Mouse (Mus musculus) liver, embryonic 14.5 days (tissue): ENCODE measurements around the gene Cd79b.

ENCODE experiments used
- CTCF ChIP-seq: IDR thresholded peaks from 2 replicates; pipeline ENCODE4 v1.5.1; 2016; ENCODE audit warnings: antibody characterized with exemption, low read depth, control low read depth
- EP300 ChIP-seq: IDR thresholded peaks from 2 replicates; pipeline ENCODE4 v1.6.1; 2016; ENCODE audit warnings: antibody characterized with exemption, low read depth

DNA sequence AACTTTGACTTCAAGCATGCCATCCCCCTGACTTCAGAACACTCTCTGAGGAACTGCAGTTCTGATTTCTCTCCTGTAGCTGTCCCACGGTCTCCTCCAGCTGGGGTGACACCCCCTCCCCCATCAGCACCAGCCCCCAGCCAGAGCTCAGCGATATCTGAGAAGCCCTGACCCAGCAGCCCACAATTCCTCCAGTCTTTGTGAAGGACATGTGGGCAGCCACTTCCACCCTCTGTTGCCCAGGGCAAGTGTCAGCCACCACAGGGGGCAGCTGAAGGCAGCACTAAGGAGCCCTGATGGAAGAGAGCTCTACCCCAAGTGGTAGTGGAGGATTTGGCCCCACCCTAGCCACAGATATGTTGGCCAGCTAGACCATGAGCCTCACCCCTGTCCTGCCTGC lies 19.5 kb upstream of the Cd79b start:
- TF ChIP-seq CTCF (no peak), EP300 (no peak)
